Mouse (Mus musculus): ENCODE measurements at regions not wholly inside any gene's neighbourhood (a gene's known extent, or its start where the extent isn't known, plus 50 kb on each side); places are given as distances from the start of the nearest gene placed in this dataset.

DNA sequence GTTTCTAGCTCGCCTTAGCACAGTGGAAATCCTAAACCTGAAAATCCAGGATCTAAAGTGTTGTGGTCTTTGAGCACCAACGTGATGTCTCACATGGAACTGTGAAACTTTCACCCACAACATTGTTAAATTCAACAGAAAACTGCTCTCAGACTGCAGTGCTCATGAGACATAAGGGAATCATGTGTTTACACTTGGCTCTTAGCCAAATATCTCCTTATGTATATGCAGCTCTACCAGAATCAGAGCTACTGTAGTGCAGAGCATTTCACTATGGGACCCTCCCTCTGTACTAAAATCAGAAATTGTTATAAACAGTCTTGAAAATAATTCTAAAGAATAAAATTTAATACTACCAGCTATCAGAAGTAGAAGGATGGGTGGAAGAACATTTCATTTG lies 778.8 kb upstream of the Fam84a start:
- H3K36me3 ChIP-seq = no peaks in the 10 kb centered on the region
- H3K9ac ChIP-seq (replicated peaks) = no peak overlapping the region
- H3K27me3 ChIP-seq = no peaks in the 10 kb centered on the region
- H3K4me1 ChIP-seq = 0 out of 2 replicates have a peak, but pooled peaks cover 2% of the 10 kb centered on the region
- H3K4me2 ChIP-seq (replicated peaks) = no peak overlapping the region
- ATAC-seq (ENCODE audit: low FRiP score, low read depth) = no peak
- WGBS = 82% methylated on average over 2 of the region's 2 CpGs
- no peak overlapping the region for H3K4me3 ChIP-seq
- no peaks in the 10 kb centered on the region for H3K9me3 ChIP-seq
- no peak overlapping the region for H3K27ac ChIP-seq (replicated peaks)

- 0 out of 2 replicates have a peak, but pooled peaks cover 2% of the 10 kb centered on the region for H3K4me1 ChIP-seq
- no peaks in the 10 kb centered on the region for H3K36me3 ChIP-seq
- no peak overlapping the region for H3K27ac ChIP-seq (replicated peaks)
- H3K27me3 ChIP-seq = no peaks in the 10 kb centered on the region
- WGBS = 29% methylated on average over 1 of the region's 1 CpGs
- H3K9ac ChIP-seq (replicated peaks) = no peak overlapping the region
- H3K4me2 ChIP-seq (replicated peaks) = no peak overlapping the region
- no peaks in the 10 kb centered on the region for H3K9me3 ChIP-seq
- no peak overlapping the region for H3K4me3 ChIP-seq
- ATAC-seq (ENCODE audit: low FRiP score, low read depth) = peak; percentile 47; the same call in 1 of the 2 replicates
Measured at GRCm38 (mm10) chr12:14927580-14927979, 775.7 kb upstream of the Fam84a start.

DNA sequence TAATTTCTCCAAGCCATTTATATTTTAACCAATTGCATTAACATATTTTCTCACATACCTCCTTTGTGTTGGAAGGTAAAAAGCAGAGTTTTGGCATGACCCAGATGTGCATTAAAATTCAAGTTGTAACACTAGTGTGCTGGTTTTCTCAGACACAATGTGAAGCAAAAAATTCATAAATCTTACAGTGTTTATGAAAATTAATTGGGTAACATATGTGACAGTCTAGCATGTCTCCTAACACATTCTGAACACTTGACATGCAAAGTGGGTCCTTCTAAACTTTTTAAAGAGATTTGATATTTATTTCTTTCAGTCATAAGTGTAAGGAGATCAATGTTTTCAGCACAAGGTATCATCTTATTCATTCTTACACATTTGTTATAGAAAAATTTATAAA lies 771.9 kb upstream of the Fam84a start:
- Histone ChIP-seq H3K4me1 (0 out of 2 replicates have a peak, but pooled peaks cover 2% of the 10 kb centered on the region), H3K27ac (replicated peaks) (no peak overlapping the region), H3K4me3 (no peak overlapping the region), H3K27me3 (no peaks in the 10 kb centered on the region), H3K9ac (replicated peaks) (no peak overlapping the region), H3K4me2 (replicated peaks) (no peak overlapping the region), H3K36me3 (no peaks in the 10 kb centered on the region), H3K9me3 (no peaks in the 10 kb centered on the region)
- no peak for ATAC-seq (ENCODE audit: low FRiP score, low read depth)

GRCm38 (mm10) chr12:14911931-14912330 lies 760.1 kb upstream of the Fam84a start:
- no peak overlapping the region for H3K4me2 ChIP-seq (replicated peaks)
- no peak overlapping the region for H3K27ac ChIP-seq (replicated peaks)
- no peaks in the 10 kb centered on the region for H3K4me1 ChIP-seq
- no peaks in the 10 kb centered on the region for H3K36me3 ChIP-seq
- no peak overlapping the region for H3K9ac ChIP-seq (replicated peaks)
- WGBS = 80% methylated on average over 4 of the region's 4 CpGs
- no peaks in the 10 kb centered on the region for H3K9me3 ChIP-seq
- no peak for ATAC-seq (ENCODE audit: low FRiP score, low read depth)
- no peak overlapping the region for H3K4me3 ChIP-seq
- no peaks in the 10 kb centered on the region for H3K27me3 ChIP-seq

DNA sequence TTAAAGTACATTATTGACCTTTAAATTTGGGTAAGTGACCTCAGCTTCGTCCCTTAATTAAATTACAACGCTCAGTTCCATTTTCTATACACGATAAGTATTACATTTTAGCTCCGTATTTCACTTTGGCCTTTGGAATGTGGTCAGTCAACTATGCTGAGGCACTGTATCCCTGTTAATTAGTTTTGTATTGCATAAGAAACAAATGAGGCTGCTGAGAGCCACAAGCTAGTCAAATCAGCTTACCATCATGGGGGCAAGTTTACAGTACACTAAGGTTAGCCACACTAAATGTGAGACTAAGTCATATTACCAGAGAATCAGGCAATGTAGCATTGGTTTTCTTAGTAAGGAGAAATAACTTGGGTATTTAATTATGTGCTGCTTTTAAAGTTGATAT lies 731.3 kb upstream of the Fam84a start:
- Histone ChIP-seq H3K4me2 (replicated peaks) (no peak overlapping the region), H3K36me3 (no peaks in the 10 kb centered on the region), H3K4me3 (no peak overlapping the region), H3K27ac (replicated peaks) (no peak overlapping the region), H3K4me1 (no peaks in the 10 kb centered on the region), H3K9me3 (no peaks in the 10 kb centered on the region), H3K27me3 (no peaks in the 10 kb centered on the region), H3K9ac (replicated peaks) (no peak overlapping the region)
- WGBS = 87% methylated on average over 4 of the region's 4 CpGs
- no peak for ATAC-seq (ENCODE audit: low FRiP score, low read depth)

- Histone ChIP-seq H3K36me3 (no peaks in the 10 kb centered on the region), H3K27me3 (no peaks in the 10 kb centered on the region), H3K4me2 (replicated peaks) (no peak overlapping the region), H3K4me1 (0 out of 2 replicates have a peak, but pooled peaks cover 2% of the 10 kb centered on the region), H3K9me3 (no peaks in the 10 kb centered on the region), H3K9ac (replicated peaks) (no peak overlapping the region), H3K4me3 (no peak overlapping the region), H3K27ac (replicated peaks) (no peak overlapping the region)
- no peak for ATAC-seq (ENCODE audit: low FRiP score, low read depth)
Measured at GRCm38 (mm10) chr12:14880458-14880857, 728.6 kb upstream of the Fam84a start.

DNA sequence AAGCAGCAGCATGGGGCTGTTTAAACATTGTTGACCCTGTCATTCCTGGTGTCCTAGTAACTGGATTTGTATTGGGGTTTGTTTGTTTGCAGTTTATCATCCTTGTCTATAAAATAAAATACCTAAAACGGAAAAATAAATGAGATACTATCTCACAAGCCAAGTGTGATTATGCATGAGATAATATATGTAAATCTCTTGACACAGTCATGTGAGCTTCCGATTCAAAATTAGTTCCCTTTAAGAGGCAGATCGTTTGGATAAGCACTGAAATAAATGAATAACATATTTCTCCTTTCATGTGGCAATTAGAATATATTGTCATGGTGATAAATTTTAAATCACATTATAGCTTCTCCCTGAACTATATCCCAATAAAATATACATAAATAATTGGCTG lies 723.4 kb upstream of the Fam84a start:
- H3K9me3 ChIP-seq = no peaks in the 10 kb centered on the region
- H3K4me2 ChIP-seq (replicated peaks) = no peak overlapping the region
- H3K9ac ChIP-seq (replicated peaks) = no peak overlapping the region
- H3K27ac ChIP-seq (replicated peaks) = no peak overlapping the region
- no peak; the same call in 1 of the 2 replicates for ATAC-seq (ENCODE audit: low FRiP score, low read depth)
- H3K36me3 ChIP-seq = no peaks in the 10 kb centered on the region
- WGBS = 32% methylated on average over 3 of the region's 3 CpGs
- H3K4me3 ChIP-seq = no peak overlapping the region
- H3K27me3 ChIP-seq = no peaks in the 10 kb centered on the region
- 0 out of 2 replicates have a peak, but pooled peaks cover 2% of the 10 kb centered on the region for H3K4me1 ChIP-seq

- WGBS = 84% methylated on average over 3 of the region's 3 CpGs
- no peak overlapping the region for H3K9ac ChIP-seq (replicated peaks)
- H3K4me1 ChIP-seq = 0 out of 2 replicates have a peak, but pooled peaks cover 2% of the 10 kb centered on the region
- no peak overlapping the region for H3K4me2 ChIP-seq (replicated peaks)
- no peak overlapping the region for H3K4me3 ChIP-seq
- no peaks in the 10 kb centered on the region for H3K9me3 ChIP-seq
- H3K27ac ChIP-seq (replicated peaks) = no peak overlapping the region
- no peak for ATAC-seq (ENCODE audit: low FRiP score, low read depth)
- H3K36me3 ChIP-seq = no peaks in the 10 kb centered on the region
- no peaks in the 10 kb centered on the region for H3K27me3 ChIP-seq
Measured at GRCm38 (mm10) chr12:14871336-14871910, 719.6 kb upstream of the Fam84a start.

GRCm38 (mm10) chr12:14859809-14860570 lies 708.1 kb upstream of the Fam84a start:
- H3K4me2 ChIP-seq (replicated peaks) = no peak overlapping the region
- no peaks in the 10 kb centered on the region for H3K36me3 ChIP-seq
- no peaks in the 10 kb centered on the region for H3K27me3 ChIP-seq
- H3K9ac ChIP-seq (replicated peaks) = no peak overlapping the region
- WGBS = 43% methylated on average over 1 of the region's 1 CpGs
- no peak for ATAC-seq (ENCODE audit: low FRiP score, low read depth)
- H3K4me1 ChIP-seq = no peaks in the 10 kb centered on the region
- H3K9me3 ChIP-seq = no peaks in the 10 kb centered on the region
- no peak overlapping the region for H3K4me3 ChIP-seq
- H3K27ac ChIP-seq (replicated peaks) = no peak overlapping the region

DNA sequence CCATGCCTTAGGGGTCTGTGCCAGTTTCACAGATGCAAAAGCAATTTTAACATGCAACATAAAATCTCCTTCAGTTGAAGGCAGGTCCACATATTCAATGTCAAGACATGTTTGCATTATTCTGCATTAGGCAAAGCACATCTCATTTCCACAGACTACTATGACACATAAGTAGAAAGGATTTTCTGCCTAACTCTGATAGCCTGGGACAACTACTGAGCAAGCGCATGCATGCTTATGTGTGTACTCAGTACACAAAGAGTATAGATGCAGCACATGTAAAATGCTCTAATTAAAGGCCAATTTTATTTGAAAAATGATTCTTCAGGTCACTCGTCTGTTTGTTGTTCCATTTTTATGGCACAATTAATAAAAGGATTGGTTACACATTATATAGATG lies 707.2 kb upstream of the Fam84a start:
- no peak overlapping the region for H3K4me3 ChIP-seq
- no peaks in the 10 kb centered on the region for H3K27me3 ChIP-seq
- H3K9ac ChIP-seq (replicated peaks) = no peak overlapping the region
- H3K9me3 ChIP-seq = no peaks in the 10 kb centered on the region
- ATAC-seq (ENCODE audit: low FRiP score, low read depth) = no peak
- H3K4me1 ChIP-seq = no peaks in the 10 kb centered on the region
- H3K36me3 ChIP-seq = no peaks in the 10 kb centered on the region
- H3K27ac ChIP-seq (replicated peaks) = no peak overlapping the region
- H3K4me2 ChIP-seq (replicated peaks) = no peak overlapping the region
- 90% methylated on average over 2 of the region's 2 CpGs for WGBS

- Histone ChIP-seq H3K27me3 (no peaks in the 10 kb centered on the region), H3K9ac (replicated peaks) (no peak overlapping the region), H3K4me2 (replicated peaks) (no peak overlapping the region), H3K36me3 (no peaks in the 10 kb centered on the region), H3K4me1 (no peaks in the 10 kb centered on the region), H3K4me3 (no peak overlapping the region), H3K27ac (replicated peaks) (no peak overlapping the region), H3K9me3 (no peaks in the 10 kb centered on the region)
- ATAC-seq (ENCODE audit: low FRiP score, low read depth) = peak; percentile 65; the same call in 1 of the 2 replicates
Measured at GRCm38 (mm10) chr12:14835510-14835909, 683.7 kb upstream of the Fam84a start.

All from midbrain, embryonic 12.5 days (tissue).